Mouse (Mus musculus) E14TG2a.4 (cell line): ENCODE data around the gene Arhgap22.

Source experiments
- CTCF ChIP-seq: conservative IDR thresholded peaks from 2 replicates; pipeline ENCODE4 v1.5.1; 2014; ENCODE audit warnings: low read length
- POU5F1 ChIP-seq: IDR thresholded peaks from 2 replicates; pipeline ENCODE4 v1.6.1; 2014; ENCODE audit warnings: low read length, borderline replicate concordance

DNA sequence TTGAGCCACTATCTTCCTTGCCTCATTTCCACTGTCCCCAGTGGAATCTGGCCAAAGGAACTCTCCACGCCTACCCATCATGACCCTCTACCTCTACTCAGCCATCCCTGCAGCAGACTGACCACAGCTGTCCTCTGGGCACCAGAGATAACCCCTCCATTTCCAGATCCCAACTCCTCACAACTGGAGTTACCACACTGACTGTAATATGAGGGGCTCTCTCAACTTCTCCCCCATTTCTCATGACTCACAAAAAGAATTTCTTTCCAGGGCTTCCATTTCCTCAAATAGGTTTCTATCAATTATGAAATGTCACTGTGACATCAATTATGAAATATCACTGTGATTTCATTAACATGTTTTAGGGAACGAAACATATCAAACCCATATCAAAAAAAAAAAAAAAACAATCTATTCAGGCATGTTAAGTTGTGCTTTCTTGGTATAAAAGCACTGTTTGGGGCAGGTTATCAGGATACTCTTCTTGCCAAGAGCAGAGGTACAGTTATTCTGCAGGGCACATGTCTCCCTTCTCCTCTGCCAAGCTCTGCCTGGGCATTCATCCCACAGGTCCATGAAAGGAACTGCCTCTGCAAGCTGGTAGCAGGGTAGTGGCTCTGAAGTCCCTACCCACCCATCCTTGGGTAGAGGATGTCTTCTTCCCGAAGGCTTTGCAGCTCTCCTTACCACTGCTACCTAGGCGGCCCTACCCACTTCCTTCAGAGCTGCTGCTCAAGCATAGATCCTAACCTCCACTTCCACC lies 38.6 kb upstream of the Arhgap22 start:
- TF ChIP-seq CTCF (no peak), POU5F1 (no peak)
